Mouse (Mus musculus) liver, embryonic 13.5 days (tissue): ENCODE data around the gene Kcnq1. TPM values are rescaled to one million over a fixed set of nuclear protein-coding genes. Genes with fewer than 3 reads are reported as not detected.

Experiments
- ATAC-seq: fragments of 200-750 bp; cut with Nextera tagmentation; 2 replicates; pipeline ENCODE4 v1.8.0; 2017; ENCODE audit warnings: low read depth, mild to moderate bottlenecking, moderate number of reproducible peaks, moderate library complexity
- DNase-seq: peaks from one replicate; pipeline ENCODE4 v3.0.0; 2022
- H3K27ac ChIP-seq: fragments of 300-500 bp; sonication (generic); 2 replicates; pipeline ENCODE4 v1.5.1; 2015; ENCODE audit warnings: moderate library complexity, mild to moderate bottlenecking, inconsistent platforms
- H3K27me3 ChIP-seq: fragments of 300-500 bp; sonication (generic); 2 replicates; pipeline ENCODE4 v1.6.1; 2015; ENCODE audit warnings: mild to moderate bottlenecking, inconsistent platforms
- H3K36me3 ChIP-seq: fragments of 300-500 bp; sonication (generic); 2 replicates; pipeline ENCODE4 v1.6.1; 2015; ENCODE audit warnings: mild to moderate bottlenecking, inconsistent platforms
- H3K4me1 ChIP-seq: fragments of 300-500 bp; sonication (generic); replicated peaks from 2 replicates; pipeline ENCODE4 v1.6.1; 2015; ENCODE audit warnings: inconsistent platforms
- H3K4me2 ChIP-seq: fragments of 300-500 bp; sonication (generic); 2 replicates; pipeline ENCODE4 v1.6.1; 2015; ENCODE audit warnings: inconsistent platforms, mild to moderate bottlenecking, moderate library complexity
- H3K4me3 ChIP-seq: fragments of 300-500 bp; sonication (generic); replicated peaks from 2 replicates; pipeline ENCODE4 v1.5.1; 2015; ENCODE audit warnings: mild to moderate bottlenecking, inconsistent platforms
- H3K9ac ChIP-seq: fragments of 300-500 bp; sonication (generic); 2 replicates; pipeline ENCODE4 v1.6.1; 2015; ENCODE audit warnings: mild to moderate bottlenecking, inconsistent platforms
- H3K9me3 ChIP-seq: fragments of 300-500 bp; sonication (generic); replicated peaks from 2 replicates; pipeline ENCODE4 v1.6.1; 2016; ENCODE audit warnings: inconsistent platforms
- WGBS: fragments of 180-500 bp; shearing (Covaris S2); methylation state at CpG from one replicate; pipeline ENCODE4 v1.1.7; 2015; ENCODE audit not compliant: insufficient replicate concordance; 5-methylcytosine and 5-hydroxymethylcytosine counted together
- polyA plus RNA-seq: library from polyadenylated mRNA; unstranded; fragments of >200 nt; fragmentation: Nextera tagmentation; extraction: Ambion mirVana; gene quantifications from 2 replicates; pipeline ENCODE4 v1.2.1, GENCODE M21; 2015

The Kcnq1 gene
- polyA plus RNA-seq, 1 experiment from 2014 or later: 0.27 TPM

DNA sequence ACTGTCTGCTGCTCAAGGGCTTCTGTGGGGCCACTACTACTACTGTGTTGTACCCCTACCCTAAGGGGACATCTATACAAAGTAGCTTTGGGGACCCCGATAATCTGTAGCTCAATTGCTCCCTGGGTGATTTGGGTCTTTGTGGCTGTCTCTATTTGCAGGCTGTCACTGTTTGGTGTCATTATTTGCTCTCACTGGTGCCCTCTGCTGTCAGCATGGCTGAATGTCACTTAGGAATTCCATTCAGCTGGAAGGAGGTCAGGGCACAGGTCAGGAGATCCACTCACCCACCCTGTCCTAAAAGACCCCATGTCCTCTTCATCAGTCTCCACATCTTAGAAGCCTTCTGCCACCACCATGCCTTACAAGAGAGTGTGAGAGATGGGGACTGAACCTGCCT lies 32.6 kb downstream of the Kcnq1 start:
- ATAC-seq: no peak
- Histone ChIP-seq H3K27me3 (no peaks in the 10 kb centered on the region), H3K9ac (no peak overlapping the region), H3K9me3 (no peaks in the 10 kb centered on the region), H3K36me3 (no peaks in the 10 kb centered on the region), H3K27ac (no peak overlapping the region), H3K4me1 (peaks cover 5% of the 10 kb centered on the region), H3K4me2 (no peak overlapping the region), H3K4me3 (no peak overlapping the region)
- no peak for DNase-seq
- 29% methylated on average over 1 of the region's 1 CpGs for WGBS

DNA sequence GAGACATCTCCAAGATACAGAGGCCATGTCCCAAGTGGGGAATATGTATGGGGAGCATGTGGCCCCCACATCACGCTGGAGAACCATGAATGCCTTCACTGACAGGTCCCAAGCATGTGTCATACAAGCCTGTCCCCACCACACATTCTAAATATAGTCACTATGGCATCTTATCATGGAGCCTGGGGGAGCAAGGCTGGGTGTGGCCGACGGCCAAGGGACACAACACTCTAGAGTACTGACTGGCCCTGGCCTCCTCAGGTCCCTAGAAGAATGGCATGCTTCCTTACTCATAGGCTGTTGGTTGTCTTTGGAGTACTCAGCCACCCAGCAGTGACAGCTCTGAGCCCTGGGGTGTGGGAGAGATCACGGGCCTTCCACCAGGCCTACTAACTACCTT lies 33.8 kb downstream of the Kcnq1 start:
- H3K4me3 ChIP-seq: no peak overlapping the region
- no peaks in the 10 kb centered on the region for H3K27me3 ChIP-seq
- H3K27ac ChIP-seq: no peak overlapping the region
- H3K4me2 ChIP-seq: no peak overlapping the region
- 33% methylated on average over 4 of the region's 4 CpGs for WGBS
- H3K9me3 ChIP-seq: no peaks in the 10 kb centered on the region
- H3K36me3 ChIP-seq: no peaks in the 10 kb centered on the region
- ATAC-seq (no peak), DNase-seq (no peak)
- peaks cover 5% of the 10 kb centered on the region for H3K4me1 ChIP-seq
- H3K9ac ChIP-seq: no peak overlapping the region

DNA sequence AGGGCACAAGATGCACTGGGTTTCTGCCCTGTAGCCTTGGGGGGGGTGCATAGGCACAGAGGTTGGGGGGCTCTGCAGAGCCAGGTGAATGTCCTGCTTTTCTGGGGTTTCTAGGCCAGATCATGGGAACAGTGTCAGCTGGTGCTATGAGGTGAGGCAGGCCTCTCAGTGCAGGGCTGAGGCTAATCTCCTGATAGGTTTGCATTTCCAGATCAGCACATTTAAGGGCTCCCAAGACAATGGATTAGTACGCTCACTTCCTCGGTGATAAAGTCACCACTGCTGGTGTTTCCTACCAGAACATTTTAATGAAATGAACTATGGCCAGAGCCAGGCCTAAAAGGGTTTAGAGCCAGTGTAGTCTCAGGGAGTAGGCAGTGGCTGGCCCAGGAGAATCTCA lies 36.5 kb downstream of the Kcnq1 start:
- no peak overlapping the region for H3K9ac ChIP-seq
- H3K4me1 ChIP-seq: peaks cover 5% of the 10 kb centered on the region
- ATAC-seq (no peak), DNase-seq (no peak)
- 45% methylated on average over 2 of the region's 2 CpGs for WGBS
- 0 out of 2 replicates have a peak, but pooled peaks cover 4% of the 10 kb centered on the region for H3K27me3 ChIP-seq
- H3K27ac ChIP-seq: no peak overlapping the region
- H3K36me3 ChIP-seq: no peaks in the 10 kb centered on the region
- no peak overlapping the region for H3K4me2 ChIP-seq
- H3K4me3 ChIP-seq: no peak overlapping the region
- H3K9me3 ChIP-seq: no peaks in the 10 kb centered on the region

DNA sequence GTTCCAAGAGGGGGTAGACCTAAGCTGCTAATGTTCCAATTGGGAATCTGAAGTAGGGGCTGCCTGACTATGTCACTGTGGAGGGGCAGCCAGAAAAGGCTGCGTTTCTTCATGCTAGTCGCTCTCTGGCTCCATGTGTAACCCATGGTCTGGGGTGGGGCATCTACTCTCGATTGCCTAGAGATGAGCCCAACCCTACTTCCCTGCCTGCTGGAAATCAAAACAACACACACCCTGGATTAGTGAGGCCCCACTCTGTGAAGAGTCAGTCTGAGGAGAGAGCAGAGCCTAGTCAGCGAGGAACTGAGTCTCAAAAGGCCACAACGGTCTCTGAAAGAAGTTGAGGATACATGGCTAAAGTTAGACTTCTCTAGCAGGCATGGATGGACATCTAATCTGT lies 40.9 kb downstream of the Kcnq1 start:
- WGBS: 66% methylated on average over 5 of the region's 5 CpGs
- Histone ChIP-seq H3K9ac (no peak overlapping the region), H3K27me3 (0 out of 2 replicates have a peak, but pooled peaks cover 4% of the 10 kb centered on the region), H3K36me3 (no peaks in the 10 kb centered on the region), H3K4me3 (no peak overlapping the region), H3K9me3 (no peaks in the 10 kb centered on the region), H3K27ac (no peak overlapping the region), H3K4me2 (no peak overlapping the region), H3K4me1 (0 out of 2 replicates have a peak, but pooled peaks cover 5% of the 10 kb centered on the region)
- no peak for ATAC-seq
- no peak for DNase-seq

DNA sequence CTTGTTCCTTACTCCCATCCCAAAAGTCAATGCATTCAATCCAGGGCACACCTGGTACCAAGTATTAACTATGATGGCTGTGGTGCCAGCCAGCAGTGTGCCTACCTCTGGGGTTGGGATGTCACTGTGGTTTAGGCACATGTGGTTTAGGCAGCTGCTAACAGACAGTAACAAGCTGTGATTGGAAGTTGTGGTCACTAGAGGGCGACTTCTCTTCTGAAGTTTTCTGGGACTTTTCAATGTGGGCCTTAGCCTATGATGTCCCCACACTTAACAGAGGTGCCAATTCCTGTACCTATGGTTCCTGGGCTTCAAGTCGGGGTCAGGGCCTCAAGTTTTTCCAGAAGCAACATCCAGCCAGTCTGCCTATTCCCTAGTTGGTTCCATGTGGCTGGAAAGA lies 45.0 kb downstream of the Kcnq1 start:
- ATAC-seq: no peak
- Histone ChIP-seq H3K27me3 (peaks cover 11% of the 10 kb centered on the region; the same call in 1 of the 2 replicates), H3K9ac (no peak overlapping the region), H3K4me1 (peaks cover 20% of the 10 kb centered on the region), H3K4me3 (no peak overlapping the region), H3K9me3 (no peaks in the 10 kb centered on the region), H3K4me2 (no peak overlapping the region), H3K36me3 (no peaks in the 10 kb centered on the region), H3K27ac (no peak overlapping the region)
- no peak for DNase-seq
- 3% methylated on average over 2 of the region's 2 CpGs for WGBS

DNA sequence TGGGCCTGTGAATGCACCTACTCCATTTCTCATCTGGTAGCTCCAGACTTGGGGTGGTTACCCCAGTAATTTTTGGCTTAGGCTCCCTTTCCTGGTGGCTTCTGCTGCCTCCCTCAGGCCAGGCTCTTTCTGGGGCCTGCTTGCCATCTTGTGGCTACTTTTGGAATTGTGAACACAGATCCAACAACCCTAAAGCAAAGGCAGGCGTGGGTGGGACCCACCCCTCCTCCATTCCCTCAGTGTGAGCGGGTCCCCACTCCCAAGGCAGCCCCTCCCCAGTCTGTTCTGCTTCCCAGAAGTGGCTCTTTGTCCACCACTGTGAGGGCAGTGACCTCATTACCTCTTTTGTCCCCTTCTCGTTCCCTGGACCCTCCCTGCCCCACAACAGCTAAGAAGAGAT lies 46.2 kb downstream of the Kcnq1 start:
- peaks cover 9% of the 10 kb centered on the region; the same call in 1 of the 2 replicates for H3K27me3 ChIP-seq
- no peak overlapping the region for H3K4me2 ChIP-seq
- peaks cover 20% of the 10 kb centered on the region for H3K4me1 ChIP-seq
- H3K9ac ChIP-seq: no peak overlapping the region
- 26% methylated on average over 3 of the region's 3 CpGs for WGBS
- H3K36me3 ChIP-seq: no peaks in the 10 kb centered on the region
- no peak for ATAC-seq
- H3K9me3 ChIP-seq: no peaks in the 10 kb centered on the region
- H3K4me3 ChIP-seq: no peak overlapping the region
- H3K27ac ChIP-seq: no peak overlapping the region
- DNase-seq: no peak

DNA sequence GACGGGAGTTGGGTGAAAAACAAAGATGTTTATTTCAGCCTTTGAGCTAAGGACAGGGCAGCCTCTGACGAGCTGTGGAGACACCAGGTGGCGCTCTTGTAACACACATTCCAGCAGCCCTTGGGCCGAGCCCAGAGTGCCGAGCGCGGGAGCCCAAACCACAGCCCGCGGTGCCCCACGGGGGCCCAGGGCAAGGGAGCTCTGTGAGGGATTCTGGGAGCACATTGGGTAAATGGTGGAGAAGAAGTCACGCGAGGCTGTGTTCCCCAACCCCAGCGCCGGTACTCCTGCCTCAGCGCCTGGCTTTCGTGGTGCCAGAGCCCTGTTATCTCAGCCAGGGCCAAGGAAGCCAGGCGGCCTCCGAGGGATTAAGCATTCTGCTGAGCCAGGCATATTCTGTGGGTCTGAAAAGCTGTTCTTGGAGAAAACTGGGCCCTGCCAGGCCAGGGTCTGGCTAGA lies 47.8 kb downstream of the Kcnq1 start:
- Histone ChIP-seq H3K4me3 (peak overlapping the region; percentile 36), H3K4me1 (peaks cover 20% of the 10 kb centered on the region), H3K9me3 (no peaks in the 10 kb centered on the region), H3K36me3 (no peaks in the 10 kb centered on the region), H3K9ac (peak overlapping the region; percentile 53; the same call in 1 of the 2 replicates), H3K27ac (0 out of 2 replicates have a peak overlapping the region, but pooled peaks have one; percentile 23), H3K27me3 (peaks cover 6% of the 10 kb centered on the region; the same call in 1 of the 2 replicates), H3K4me2 (peak overlapping the region; percentile 57)
- peak; percentile 76 for ATAC-seq
- WGBS: 2% methylated on average over 18 of the region's 18 CpGs
- peak; percentile 52 for DNase-seq

DNA sequence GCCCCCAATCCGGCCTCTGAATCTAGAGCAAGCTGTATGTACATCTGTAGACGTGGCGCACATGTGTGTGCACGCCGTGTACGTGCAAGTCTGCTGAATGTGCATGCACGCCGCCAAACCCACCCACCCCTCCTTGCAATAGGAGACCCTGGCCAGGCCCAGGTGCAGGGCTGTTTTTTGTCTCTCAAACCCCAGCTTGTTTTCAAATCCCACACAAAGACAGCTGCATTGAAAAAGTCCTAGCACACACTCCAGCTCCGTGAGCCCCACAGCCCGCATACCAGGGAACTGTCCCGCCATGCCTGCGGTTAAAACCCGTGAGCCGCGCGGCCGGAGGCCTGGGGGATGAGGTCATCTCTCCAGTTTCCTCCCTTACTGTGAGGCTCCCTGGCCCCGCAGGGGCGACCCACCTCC lies 48.3 kb downstream of the Kcnq1 start:
- WGBS: 19% methylated on average over 19 of the region's 19 CpGs
- peaks cover 6% of the 10 kb centered on the region; the same call in 1 of the 2 replicates for H3K27me3 ChIP-seq
- DNase-seq: no peak
- ATAC-seq: peak; percentile 19; the same call in 1 of the 2 replicates
- H3K9ac ChIP-seq: 0 out of 2 replicates have a peak overlapping the region, but pooled peaks have one; percentile 53
- H3K4me3 ChIP-seq: no peak overlapping the region
- peak overlapping the region; percentile 23; the same call in 1 of the 2 replicates for H3K27ac ChIP-seq
- peaks cover 20% of the 10 kb centered on the region for H3K4me1 ChIP-seq
- H3K36me3 ChIP-seq: no peaks in the 10 kb centered on the region
- H3K4me2 ChIP-seq: peak overlapping the region; percentile 57
- H3K9me3 ChIP-seq: no peaks in the 10 kb centered on the region

DNA sequence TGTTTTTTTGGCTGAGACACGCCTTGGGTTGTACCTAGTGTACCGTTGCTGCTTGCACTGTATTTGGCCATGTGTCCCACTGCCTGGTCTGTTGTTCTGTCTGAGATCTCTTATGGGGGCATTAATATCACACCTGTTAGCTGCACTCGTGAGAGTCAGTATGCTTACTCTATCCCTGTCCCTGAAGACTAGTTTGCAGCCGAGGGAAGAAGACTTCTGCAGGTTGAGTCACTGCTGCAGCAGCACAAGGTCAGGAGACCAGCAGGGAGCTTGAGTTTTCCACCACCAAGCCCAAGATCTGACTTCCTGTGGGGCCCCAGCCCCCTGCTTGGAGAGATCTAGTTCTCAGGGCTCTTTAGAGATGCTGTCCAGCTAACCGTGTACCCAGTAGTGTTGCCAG lies 49.1 kb downstream of the Kcnq1 start:
- DNase-seq (no peak), ATAC-seq (no peak)
- Histone ChIP-seq H3K27ac (no peak overlapping the region), H3K36me3 (no peaks in the 10 kb centered on the region), H3K4me3 (no peak overlapping the region), H3K27me3 (peaks cover 6% of the 10 kb centered on the region; the same call in 1 of the 2 replicates), H3K9me3 (no peaks in the 10 kb centered on the region), H3K9ac (no peak overlapping the region), H3K4me2 (no peak overlapping the region), H3K4me1 (peaks cover 20% of the 10 kb centered on the region)
- 38% methylated on average over 5 of the region's 5 CpGs for WGBS

DNA sequence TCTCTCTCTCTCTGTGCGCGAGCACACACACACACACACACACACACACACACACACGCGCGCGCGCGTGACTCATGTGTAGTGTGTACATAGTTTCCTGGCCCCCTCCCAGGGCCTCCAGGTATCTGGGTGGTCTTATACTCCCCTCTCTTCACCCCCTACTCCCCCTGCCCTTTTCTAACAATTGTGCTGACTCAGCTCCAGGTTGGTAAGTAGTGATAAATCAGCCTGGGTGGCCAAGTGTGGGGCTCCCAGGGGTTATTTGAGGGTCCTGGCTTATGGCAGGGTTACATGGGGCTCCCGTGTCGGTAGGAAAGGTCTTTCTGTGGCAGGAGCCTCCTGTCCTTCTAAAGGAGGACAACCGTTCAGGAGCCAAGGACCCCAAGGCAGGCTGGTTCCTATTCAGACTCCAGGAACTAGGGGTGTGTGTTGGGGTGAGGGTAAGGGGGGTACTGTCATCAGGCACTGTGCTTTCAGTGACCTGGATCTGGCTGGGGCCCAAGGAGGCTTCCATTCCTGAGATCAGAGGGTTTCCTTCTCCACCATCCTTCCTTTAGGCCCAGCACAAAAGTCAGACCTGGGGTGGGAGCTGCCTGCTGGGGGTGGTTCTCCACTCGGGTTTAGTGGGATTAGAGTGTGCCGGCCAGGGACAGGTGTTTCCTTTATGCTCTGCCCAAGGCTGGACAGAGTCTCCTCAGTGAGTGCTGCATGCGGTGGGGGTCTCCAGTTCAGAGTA lies 52.7 kb downstream of the Kcnq1 start:
- H3K4me2 ChIP-seq: no peak overlapping the region
- DNase-seq (no peak), ATAC-seq (no peak)
- no peaks in the 10 kb centered on the region for H3K9me3 ChIP-seq
- H3K36me3 ChIP-seq: no peaks in the 10 kb centered on the region
- H3K4me1 ChIP-seq: peaks cover 15% of the 10 kb centered on the region
- H3K4me3 ChIP-seq: no peak overlapping the region
- H3K27ac ChIP-seq: no peak overlapping the region
- H3K9ac ChIP-seq: no peak overlapping the region
- WGBS: 75% methylated on average over 14 of the region's 14 CpGs
- H3K27me3 ChIP-seq: peaks cover 6% of the 10 kb centered on the region; the same call in 1 of the 2 replicates

DNA sequence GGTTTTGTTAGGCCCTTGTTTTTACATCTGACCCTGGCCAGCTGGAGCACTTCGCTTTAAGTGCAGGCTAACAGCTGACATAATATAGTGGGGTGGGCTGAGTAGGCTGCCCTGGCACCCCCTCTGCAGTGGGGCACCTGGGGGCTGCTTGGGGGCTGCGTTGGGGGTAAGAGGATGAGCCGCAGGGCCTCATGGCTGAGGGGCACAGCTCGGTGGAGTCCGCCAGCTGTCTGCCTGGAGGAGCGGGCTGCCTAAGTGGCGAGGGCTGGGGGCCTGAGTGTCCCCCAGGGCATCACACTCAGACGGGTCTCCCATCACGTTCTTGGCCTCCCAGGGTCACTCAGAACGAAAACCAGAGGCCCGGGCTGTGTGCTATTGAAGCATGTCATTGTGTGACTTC lies 53.3 kb downstream of the Kcnq1 start:
- ATAC-seq: no peak
- no peak overlapping the region for H3K9ac ChIP-seq
- DNase-seq: no peak
- no peak overlapping the region for H3K27ac ChIP-seq
- WGBS: 59% methylated on average over 11 of the region's 11 CpGs
- H3K4me1 ChIP-seq: peaks cover 9% of the 10 kb centered on the region
- no peak overlapping the region for H3K4me3 ChIP-seq
- H3K4me2 ChIP-seq: no peak overlapping the region
- no peaks in the 10 kb centered on the region for H3K9me3 ChIP-seq
- H3K36me3 ChIP-seq: no peaks in the 10 kb centered on the region
- peaks cover 6% of the 10 kb centered on the region; the same call in 1 of the 2 replicates for H3K27me3 ChIP-seq
